Mouse (Mus musculus): ENCODE data around the gene Rnf224. TPM values are rescaled to one million over a fixed set of nuclear protein-coding genes. Genes with fewer than 3 reads are reported as not detected.

Rnf224 gene
- polyA plus RNA-seq, 1 experiment, result not detected

GRCm38 (mm10) chr2:25224492-25224765 lies 12.2 kb downstream of the Rnf224 start, which contains the start of gene Tubb4b:
Gene Tubb4b, minus strand, starts transcription at chr2:25224702.
- Histone ChIP-seq H3K27me3 (ENCODE audit: control insufficient read depth, insufficient read depth, low read length) (no peaks in the 10 kb centered on the region), H3K27ac (ENCODE audit: insufficient read depth, low read length) (peak within 1 kb of the TSS; percentile 97), H3K4me1 (ENCODE audit: control insufficient read depth, insufficient read depth, insufficient read length) (peaks cover 8% of the 10 kb centered on the region; the same call in 1 of the 2 replicates), H3K36me3 (ENCODE audit: control insufficient read depth, insufficient read depth, low read length) (peaks cover 3% of the 10 kb centered on the region; the same call in 1 of the 2 replicates), H3K4me3 (ENCODE audit: extremely low read depth, insufficient read depth, insufficient read length) (peak within 1 kb of the TSS; percentile 93)
- TF ChIP-seq POLR2A (IDR thresholded peaks at IDR 0.05; ENCODE audit: low read depth, low read length) (peak; percentile 99), CTCF (IDR thresholded peaks at IDR 0.05; ENCODE audit: extremely low read depth, insufficient read depth, insufficient read length, insufficient replicate concordance) (no peak; the same call in 1 of the 2 replicates)
- no peak for DNase-seq (ENCODE audit: low read depth in 1 of 2, low spot score in 2 of 2)
- under 1% methylated on average over 17 of the region's 17 CpGs for WGBS

DNA sequence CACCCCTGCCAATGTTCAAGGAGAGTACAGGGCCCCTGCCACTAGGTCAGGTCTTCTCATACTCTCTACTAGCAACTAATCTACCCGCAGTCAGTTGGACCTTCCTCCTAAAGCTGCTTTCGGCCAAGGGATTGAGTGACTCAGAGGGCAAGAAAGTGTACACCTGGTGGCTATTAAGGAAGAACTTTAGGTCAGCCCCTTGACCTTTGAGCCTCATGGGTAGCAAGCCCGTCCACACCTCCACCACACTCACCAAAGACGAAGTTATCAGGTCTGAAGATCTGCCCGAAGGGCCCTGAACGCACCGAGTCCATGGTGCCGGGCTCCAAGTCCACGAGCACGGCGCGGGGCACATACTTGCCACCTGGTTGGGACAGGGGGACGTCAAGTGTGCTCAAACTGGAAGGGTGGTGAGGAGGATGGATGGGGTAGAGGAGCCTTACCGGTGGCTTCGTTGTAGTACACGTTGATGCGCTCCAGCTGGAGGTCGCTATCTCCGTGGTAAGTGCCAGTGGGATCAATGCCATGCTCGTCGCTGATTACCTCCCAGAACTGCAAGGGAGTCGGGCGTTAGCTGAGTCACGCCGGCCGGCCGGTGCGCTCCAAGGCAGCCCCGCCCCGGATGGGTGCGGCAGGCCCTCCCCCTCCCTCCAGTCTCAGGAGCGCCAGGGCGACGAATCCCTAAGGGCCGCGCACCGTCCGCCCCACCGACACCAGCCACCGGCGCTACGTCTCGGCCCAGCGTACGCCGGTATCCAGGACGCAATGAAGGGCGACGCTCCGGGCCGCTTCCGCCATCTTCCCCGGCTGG lies 12.7 kb downstream of the Rnf224 start:
- Histone ChIP-seq H3K4me1 (ENCODE audit: control insufficient read depth, insufficient read depth, insufficient read length) (peaks cover 7% of the 10 kb centered on the region; the same call in 1 of the 2 replicates), H3K27me3 (ENCODE audit: control insufficient read depth, insufficient read depth, low read length) (no peaks in the 10 kb centered on the region), H3K27ac (ENCODE audit: insufficient read depth, low read length) (peak overlapping the region; percentile 97), H3K36me3 (ENCODE audit: control insufficient read depth, insufficient read depth, low read length) (peaks cover 3% of the 10 kb centered on the region; the same call in 1 of the 2 replicates), H3K4me3 (ENCODE audit: extremely low read depth, insufficient read depth, insufficient read length) (peak overlapping the region; percentile 93)
- DNase-seq (ENCODE audit: low read depth in 1 of 2, low spot score in 2 of 2), result peak in 1 of 2 experiments; percentile 83
- WGBS, result 2% methylated on average over 51 of the region's 53 CpGs
- no peak for TF ChIP-seq POLR2A (IDR thresholded peaks at IDR 0.05; ENCODE audit: low read depth, low read length)
- TF ChIP-seq CTCF (IDR thresholded peaks at IDR 0.05; ENCODE audit: extremely low read depth, insufficient read depth, insufficient read length, insufficient replicate concordance), result no peak

GRCm38 (mm10) chr2:25221331-25221772 lies 15.2 kb downstream of the Rnf224 start:
- Histone ChIP-seq H3K27ac (ENCODE audit: insufficient read depth, low read length) (no peak overlapping the region), H3K27me3 (ENCODE audit: control insufficient read depth, insufficient read depth, low read length) (no peaks in the 10 kb centered on the region), H3K36me3 (ENCODE audit: control insufficient read depth, insufficient read depth, low read length) (peaks cover 3% of the 10 kb centered on the region; the same call in 1 of the 2 replicates), H3K4me1 (ENCODE audit: control insufficient read depth, insufficient read depth, insufficient read length) (peaks cover 5% of the 10 kb centered on the region; the same call in 1 of the 2 replicates), H3K4me3 (ENCODE audit: extremely low read depth, insufficient read depth, insufficient read length) (no peak overlapping the region)
- TF ChIP-seq POLR2A (IDR thresholded peaks at IDR 0.05; ENCODE audit: low read depth, low read length), result no peak
- TF ChIP-seq CTCF (IDR thresholded peaks at IDR 0.05; ENCODE audit: extremely low read depth, insufficient read depth, insufficient read length, insufficient replicate concordance), result no peak
- no peak for DNase-seq (ENCODE audit: low read depth in 1 of 2, low spot score in 2 of 2)
- WGBS, result 87% methylated on average over 5 of the region's 5 CpGs

- DNase-seq (ENCODE audit: low read depth in 1 of 2, low spot score in 2 of 2), result no peak
- Histone ChIP-seq H3K36me3 (ENCODE audit: control insufficient read depth, insufficient read depth, low read length) (peaks cover 3% of the 10 kb centered on the region; the same call in 1 of the 2 replicates), H3K4me3 (ENCODE audit: extremely low read depth, insufficient read depth, insufficient read length) (no peak within 1 kb of the TSS), H3K27ac (ENCODE audit: insufficient read depth, low read length) (no peak within 1 kb of the TSS), H3K4me1 (ENCODE audit: control insufficient read depth, insufficient read depth, insufficient read length) (peaks cover 1% of the 10 kb centered on the region; the same call in 1 of the 2 replicates), H3K27me3 (ENCODE audit: control insufficient read depth, insufficient read depth, low read length) (no peaks in the 10 kb centered on the region)
- no peak for TF ChIP-seq POLR2A (IDR thresholded peaks at IDR 0.05; ENCODE audit: low read depth, low read length)
- no peak for TF ChIP-seq CTCF (IDR thresholded peaks at IDR 0.05; ENCODE audit: extremely low read depth, insufficient read depth, insufficient read length, insufficient replicate concordance)
Measured at GRCm38 (mm10) chr2:25218445-25218844, 18.1 kb downstream of the Rnf224 start, which contains the start of gene Fam166a. Gene Fam166a, plus strand, starts transcription at chr2:25218745.

GRCm38 (mm10) chr2:25217666-25218065 lies 18.9 kb downstream of the Rnf224 start:
- no peak overlapping the region for H3K4me3 ChIP-seq (ENCODE audit: extremely low read depth, insufficient read depth, insufficient read length)
- TF ChIP-seq POLR2A (IDR thresholded peaks at IDR 0.05; ENCODE audit: low read depth, low read length), result no peak
- TF ChIP-seq CTCF (IDR thresholded peaks at IDR 0.05; ENCODE audit: extremely low read depth, insufficient read depth, insufficient read length, insufficient replicate concordance), result no peak
- H3K27me3 ChIP-seq (ENCODE audit: control insufficient read depth, insufficient read depth, low read length), result no peaks in the 10 kb centered on the region
- H3K27ac ChIP-seq (ENCODE audit: insufficient read depth, low read length), result no peak overlapping the region
- 62% methylated on average over 2 of the region's 2 CpGs for WGBS
- no peak for DNase-seq (ENCODE audit: low read depth in 1 of 2, low spot score in 2 of 2)
- peaks cover 3% of the 10 kb centered on the region; the same call in 1 of the 2 replicates for H3K36me3 ChIP-seq (ENCODE audit: control insufficient read depth, insufficient read depth, low read length)
- H3K4me1 ChIP-seq (ENCODE audit: control insufficient read depth, insufficient read depth, insufficient read length), result no peaks in the 10 kb centered on the region

DNA sequence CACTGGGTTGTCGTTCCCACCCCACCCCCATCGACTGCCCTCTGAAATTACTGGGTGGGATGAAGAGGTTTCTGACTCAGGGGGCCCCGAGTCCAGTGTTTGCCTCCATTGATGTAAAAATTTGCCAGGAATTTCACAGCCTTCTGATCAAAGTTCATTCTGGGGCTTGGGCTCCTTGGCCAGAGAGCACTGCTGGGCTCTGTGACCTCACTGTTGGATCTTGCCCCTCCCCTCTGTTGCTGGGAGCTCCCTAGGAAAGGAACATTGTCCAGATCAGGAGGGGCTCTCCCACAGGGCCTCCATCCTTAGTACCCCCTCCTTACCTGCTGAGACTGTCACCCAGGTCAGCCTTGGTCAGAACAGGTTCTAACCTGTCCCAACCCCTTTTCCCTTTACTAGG lies 22.1 kb downstream of the Rnf224 start, which contains the start of gene Stpg3:
Gene Stpg3 (minus strand): TSS at position 194 of the 400 bp plus-strand sequence.
- Histone ChIP-seq H3K36me3 (ENCODE audit: control insufficient read depth, insufficient read depth, low read length) (peaks cover 2% of the 10 kb centered on the region; the same call in 1 of the 2 replicates), H3K4me3 (ENCODE audit: extremely low read depth, insufficient read depth, insufficient read length) (no peak within 1 kb of the TSS), H3K27me3 (ENCODE audit: control insufficient read depth, insufficient read depth, low read length) (no peaks in the 10 kb centered on the region), H3K4me1 (ENCODE audit: control insufficient read depth, insufficient read depth, insufficient read length) (peaks cover 9% of the 10 kb centered on the region; the same call in 1 of the 2 replicates), H3K27ac (ENCODE audit: insufficient read depth, low read length) (no peak within 1 kb of the TSS)
- TF ChIP-seq POLR2A (IDR thresholded peaks at IDR 0.05; ENCODE audit: low read depth, low read length) (no peak), CTCF (IDR thresholded peaks at IDR 0.05; ENCODE audit: extremely low read depth, insufficient read depth, insufficient read length, insufficient replicate concordance) (no peak)
- DNase-seq (ENCODE audit: low read depth in 1 of 2, low spot score in 2 of 2), result no peak
- 81% methylated on average over 3 of the region's 3 CpGs for WGBS

Data from spleen, adult 2 months (tissue).